Mouse (Mus musculus) lung, postnatal 0 days (tissue): ENCODE results near the gene Dbi. TPM values are rescaled to one million over a fixed set of nuclear protein-coding genes. Genes with fewer than 3 reads are reported as not detected.

Experiments
- ATAC-seq: fragments of 200-750 bp; cut with Nextera tagmentation; 2 replicates; pipeline ENCODE4 v1.8.0; 2017; ENCODE audit warnings: moderate library complexity
- DNase-seq: peaks from one replicate; pipeline ENCODE4 v3.0.0-alpha.2; 2016; ENCODE audit warnings: low spot score
- H3K27ac ChIP-seq: fragments of 300-500 bp; sonication (generic); 2 replicates; pipeline ENCODE4 v1.5.1; 2014; ENCODE audit warnings: antibody characterized with exemption, mild to moderate bottlenecking, low read length, mixed read lengths
- H3K27me3 ChIP-seq: fragments of 300-500 bp; sonication (generic); replicated peaks from 2 replicates; pipeline ENCODE4 v1.6.1; 2014; ENCODE audit warnings: low read length, mixed read lengths; ENCODE audit not compliant: insufficient read depth
- H3K36me3 ChIP-seq: fragments of 300-500 bp; sonication (generic); 2 replicates; pipeline ENCODE4 v1.6.1; 2014; ENCODE audit warnings: low read length, mixed read lengths; ENCODE audit not compliant: insufficient read depth
- H3K4me1 ChIP-seq: fragments of 300-500 bp; sonication (generic); 2 replicates; pipeline ENCODE4 v1.6.1; 2014; ENCODE audit warnings: antibody characterized with exemption, low read depth, low read length, mixed read lengths; ENCODE audit not compliant: insufficient read depth
- H3K4me2 ChIP-seq: fragments of 300-500 bp; sonication (generic); replicated peaks from 2 replicates; pipeline ENCODE4 v1.6.1; 2014; ENCODE audit warnings: low read depth, mild to moderate bottlenecking, low read length, moderate library complexity, mixed read lengths
- H3K4me3 ChIP-seq: fragments of 300-500 bp; sonication (generic); 2 replicates; pipeline ENCODE4 v1.5.1; 2014; ENCODE audit warnings: low read depth, low read length
- H3K9ac ChIP-seq: fragments of 300-500 bp; sonication (generic); replicated peaks from 2 replicates; pipeline ENCODE4 v1.6.1; 2014; ENCODE audit warnings: low read depth, mild to moderate bottlenecking
- H3K9me3 ChIP-seq: fragments of 300-500 bp; sonication (generic); 2 replicates; pipeline ENCODE4 v1.6.1; 2016; ENCODE audit warnings: low read length, mixed read lengths
- CTCF ChIP-seq: IDR thresholded peaks from 2 replicates; pipeline ENCODE4 v1.5.1; 2016; ENCODE audit warnings: antibody characterized with exemption, mild to moderate bottlenecking
- EP300 ChIP-seq: IDR thresholded peaks from 2 replicates; pipeline ENCODE4 v1.6.1; 2016; ENCODE audit warnings: antibody characterized with exemption, mild to moderate bottlenecking, control low read depth
- WGBS: fragments of 180-500 bp; shearing (Covaris S2); extraction: QIAGEN DNeasy Blood & Tissue Kit; methylation state at CpG from one replicate; pipeline ENCODE4 v1.1.7; 2014; 5-methylcytosine and 5-hydroxymethylcytosine counted together
- polyA plus RNA-seq: library from polyadenylated mRNA; unstranded; fragments of >200 nt; fragmentation: Nextera tagmentation; extraction: Ambion mirVana; gene quantifications from 2 replicates; pipeline ENCODE4 v1.2.1, GENCODE M21; 2015

The Dbi gene
- polyA plus RNA-seq, 1 experiment from 2014 or later: 687 TPM

GRCm38 (mm10) chr1:120140144-120140693 lies 19.3 kb upstream of the Dbi start:
- DNase-seq (no peak), ATAC-seq (no peak)
- Histone ChIP-seq H3K9ac (no peak overlapping the region), H3K36me3 (no peaks in the 10 kb centered on the region), H3K4me1 (no peaks in the 10 kb centered on the region), H3K4me3 (no peak overlapping the region), H3K27me3 (no peaks in the 10 kb centered on the region), H3K27ac (no peak overlapping the region), H3K9me3 (no peaks in the 10 kb centered on the region), H3K4me2 (no peak overlapping the region)
- 75% methylated on average over 9 of the region's 9 CpGs for WGBS
- TF ChIP-seq CTCF: no peak
- TF ChIP-seq EP300: no peak

GRCm38 (mm10) chr1:120138923-120139540 lies 18.2 kb upstream of the Dbi start:
- H3K27me3 ChIP-seq: no peaks in the 10 kb centered on the region
- no peak overlapping the region for H3K9ac ChIP-seq
- TF ChIP-seq EP300 (no peak), CTCF (no peak)
- no peaks in the 10 kb centered on the region for H3K4me1 ChIP-seq
- no peaks in the 10 kb centered on the region for H3K9me3 ChIP-seq
- no peak overlapping the region for H3K4me3 ChIP-seq
- no peak overlapping the region for H3K27ac ChIP-seq
- 46% methylated on average over 7 of the region's 7 CpGs for WGBS
- DNase-seq (no peak), ATAC-seq (no peak)
- no peaks in the 10 kb centered on the region for H3K36me3 ChIP-seq
- no peak overlapping the region for H3K4me2 ChIP-seq

- Histone ChIP-seq H3K9ac (no peak overlapping the region), H3K4me2 (no peak overlapping the region), H3K27ac (no peak overlapping the region), H3K36me3 (no peaks in the 10 kb centered on the region), H3K4me3 (no peak overlapping the region), H3K4me1 (no peaks in the 10 kb centered on the region), H3K27me3 (no peaks in the 10 kb centered on the region), H3K9me3 (no peaks in the 10 kb centered on the region)
- WGBS: 76% methylated on average over 7 of the region's 7 CpGs
- DNase-seq: peak; percentile 34
- no peak for TF ChIP-seq CTCF
- TF ChIP-seq EP300: no peak
- ATAC-seq: peak; percentile 55
Observed at GRCm38 (mm10) chr1:120135934-120136786, 15.3 kb upstream of the Dbi start.

GRCm38 (mm10) chr1:120132376-120132775 lies 11.5 kb upstream of the Dbi start:
- H3K4me3 ChIP-seq: no peak overlapping the region
- no peaks in the 10 kb centered on the region for H3K4me1 ChIP-seq
- H3K27ac ChIP-seq: no peak overlapping the region
- H3K9ac ChIP-seq: no peak overlapping the region
- no peak for TF ChIP-seq CTCF
- no peak for TF ChIP-seq EP300
- WGBS: 79% methylated on average over 1 of the region's 1 CpGs
- ATAC-seq (no peak), DNase-seq (no peak)
- H3K9me3 ChIP-seq: no peaks in the 10 kb centered on the region
- no peak overlapping the region for H3K4me2 ChIP-seq
- H3K36me3 ChIP-seq: no peaks in the 10 kb centered on the region
- no peaks in the 10 kb centered on the region for H3K27me3 ChIP-seq

- no peak for TF ChIP-seq EP300
- TF ChIP-seq CTCF: no peak
- H3K4me2 ChIP-seq: no peak overlapping the region
- 65% methylated on average over 9 of the region's 9 CpGs for WGBS
- H3K36me3 ChIP-seq: no peaks in the 10 kb centered on the region
- H3K9me3 ChIP-seq: no peaks in the 10 kb centered on the region
- H3K4me1 ChIP-seq: no peaks in the 10 kb centered on the region
- no peak overlapping the region for H3K9ac ChIP-seq
- ATAC-seq (no peak), DNase-seq (no peak)
- no peak overlapping the region for H3K4me3 ChIP-seq
- H3K27ac ChIP-seq: no peak overlapping the region
- no peaks in the 10 kb centered on the region for H3K27me3 ChIP-seq
Observed at GRCm38 (mm10) chr1:120126318-120126717, 5.4 kb upstream of the Dbi start.

DNA sequence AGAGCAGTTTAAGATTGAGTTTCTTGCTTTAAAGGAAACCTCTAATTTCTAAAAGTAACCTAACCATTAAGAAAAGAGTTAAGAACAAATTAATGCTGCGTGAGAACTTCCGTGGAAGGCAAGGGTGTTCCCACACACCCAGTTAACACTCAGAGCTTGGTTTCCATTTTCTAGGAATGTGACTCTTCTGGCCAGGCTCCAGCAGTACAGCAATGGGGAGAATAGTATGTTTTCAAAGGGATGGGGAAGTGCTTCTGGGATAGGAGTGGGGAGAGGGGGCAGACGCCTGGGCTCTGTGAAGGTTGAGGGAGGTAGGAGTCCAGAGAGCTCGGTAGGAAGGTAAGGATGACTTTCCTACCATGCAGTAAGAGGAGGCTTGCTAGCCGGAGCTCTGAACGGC lies 4.6 kb upstream of the Dbi start:
- H3K4me3 ChIP-seq: no peak overlapping the region
- TF ChIP-seq CTCF: no peak
- no peak for TF ChIP-seq EP300
- H3K9ac ChIP-seq: no peak overlapping the region
- H3K4me2 ChIP-seq: no peak overlapping the region
- no peaks in the 10 kb centered on the region for H3K27me3 ChIP-seq
- peak; percentile 22 for DNase-seq
- no peaks in the 10 kb centered on the region for H3K4me1 ChIP-seq
- no peaks in the 10 kb centered on the region for H3K36me3 ChIP-seq
- no peak for ATAC-seq
- no peaks in the 10 kb centered on the region for H3K9me3 ChIP-seq
- 46% methylated on average over 6 of the region's 6 CpGs for WGBS
- no peak overlapping the region for H3K27ac ChIP-seq
